In genomic region chr14:20702096-20702740, GRCm38 (mm10) we compare ENCODE assay signal across 8 mouse cellular contexts. TPM values are rescaled to one million over a fixed set of nuclear protein-coding genes. Genes with fewer than 3 reads are reported as not detected.
DNase-seq lines count a peak whose midpoint lies in the region; ATAC-seq and TF ChIP-seq lines count a peak whose summit lies in the region.

No protein-coding gene starts in this region.

- H3K4me1 ChIP-seq in erythroblast, embryonic 14.5 days (ENCODE audit: control insufficient read depth) = peaks cover 71% of the 10 kb centered on the region
- H3K4me1 ChIP-seq in thymus, adult 2 months (replicated peaks; ENCODE audit: control insufficient read depth, insufficient read depth, low read length) = no peaks in the 10 kb centered on the region
- peaks cover 38% of the 10 kb centered on the region for H3K4me1 ChIP-seq in liver, embryonic 11.5 days (replicated peaks; ENCODE audit: control insufficient read depth, insufficient read depth, low read length)

- TF ChIP-seq POLR2A in thymus, adult 2 months (IDR thresholded peaks at IDR 0.05; ENCODE audit: control insufficient read depth, extremely low read depth, insufficient read depth, low read length, poor library complexity) = no peak

- 14% methylated on average over 15 of the region's 15 CpGs for WGBS in thymus, adult 2 months
- 11% methylated on average over 15 of the region's 15 CpGs for WGBS in liver, embryonic 11.5 days

- no peak for ATAC-seq in erythroblast, adult 5-6 weeks (replicated peaks; ENCODE audit: low FRiP score, poor library complexity, severe bottlenecking)
- ATAC-seq in liver, embryonic 11.5 days (replicated peaks; ENCODE audit: low FRiP score) = peak; percentile 35; the same call in 1 of the 2 replicates

- H3K4me2 ChIP-seq in liver, embryonic 11.5 days = peak overlapping the region; percentile 87

- H3K27me3 ChIP-seq in erythroblast, embryonic 14.5 days (ENCODE audit: control insufficient read depth) = no peaks in the 10 kb centered on the region
- no peaks in the 10 kb centered on the region for H3K27me3 ChIP-seq in thymus, adult 2 months (ENCODE audit: control insufficient read depth, insufficient read depth, low read length)
- no peaks in the 10 kb centered on the region for H3K27me3 ChIP-seq in liver, embryonic 11.5 days (replicated peaks; ENCODE audit: control insufficient read depth, insufficient read depth, low read length)

- no peak for TF ChIP-seq CTCF in thymus, adult 2 months (IDR thresholded peaks at IDR 0.05; ENCODE audit: borderline replicate concordance, control insufficient read depth, extremely low read depth, insufficient read depth, low read length, poor library complexity)

- peak overlapping the region; percentile 95 for H3K9ac ChIP-seq in liver, embryonic 11.5 days (ENCODE audit: low read depth, low read length)

- peaks cover 45% of the 10 kb centered on the region for H3K36me3 ChIP-seq in erythroblast, embryonic 14.5 days (ENCODE audit: control insufficient read depth)
- H3K36me3 ChIP-seq in thymus, adult 2 months (ENCODE audit: control insufficient read depth, insufficient read depth, low read length) = no peaks in the 10 kb centered on the region
- H3K36me3 ChIP-seq in liver, embryonic 11.5 days (ENCODE audit: control insufficient read depth, insufficient read depth, low read length) = peaks cover 10% of the 10 kb centered on the region; the same call in 1 of the 2 replicates

- H3K9me3 ChIP-seq in erythroblast, embryonic 14.5 days (ENCODE audit: control insufficient read depth, low read length) = no peaks in the 10 kb centered on the region
- no peaks in the 10 kb centered on the region for H3K9me3 ChIP-seq in liver, embryonic 11.5 days (ENCODE audit: control insufficient read depth, low read length)

- peak overlapping the region; percentile 70 for H3K4me3 ChIP-seq in erythroblast, embryonic 14.5 days (replicated peaks)
- H3K4me3 ChIP-seq in thymus, adult 2 months (ENCODE audit: control insufficient read depth, insufficient read depth, low read length) = peak overlapping the region; percentile 95
- H3K4me3 ChIP-seq in liver, embryonic 11.5 days (ENCODE audit: low read depth, low read length) = peak overlapping the region; percentile 94

- no peak for DNase-seq in thymus, adult 2 months
- no peak for DNase-seq in thymus, adult 18-20 months
- no peak for DNase-seq in liver, embryonic 11.5 days (ENCODE audit: low spot score)
- DNase-seq in urinary bladder, postnatal 25 days (ENCODE audit: low spot score) = no peak
- no peak for DNase-seq in cerebellum, adult 8-10 months
- no peak for DNase-seq in cerebellum, adult 18-20 months

- H3K27ac ChIP-seq in thymus, adult 2 months (ENCODE audit: control insufficient read depth, insufficient read depth, low read length) = no peak overlapping the region
- H3K27ac ChIP-seq in liver, embryonic 11.5 days (ENCODE audit: low read depth, low read length) = peak overlapping the region; percentile 93; the same call in 1 of the 2 replicates

RNA-seq across cellular contexts. Expression of gene Chchd1, which starts 0.6 kb away (rescaled TPM):
- 0.43 and 0.77 TPM in 2 replicates for polyA plus RNA-seq in erythroblast, embryonic 14.5 days (2012)
- 9.6 and 27.1 TPM in 2 replicates for total RNA-seq in erythroblast, adult 5-6 weeks (2015; ENCODE audit: low replicate concordance)
- total RNA-seq in erythroblast, adult 5-6 weeks (2017; ENCODE audit: low replicate concordance) = 22.5 and 44.7 TPM in 2 replicates
- polyA plus RNA-seq in thymus, adult 2 months (2012; rRNA removed) = 33.5 and 39.5 TPM in 2 replicates
- polyA plus RNA-seq in liver, embryonic 11.5 days (2014; fragmentation: Nextera tagmentation; extraction: Ambion mirVana) = 247 and 250 TPM in 2 replicates

RNA-seq across cellular contexts. Expression of gene Zswim8, which starts 5.1 kb away (rescaled TPM):
- 6.1 and 6.7 TPM in 2 replicates for polyA plus RNA-seq in erythroblast, embryonic 14.5 days (2012)
- 17.8 and 32.3 TPM in 2 replicates for total RNA-seq in erythroblast, adult 5-6 weeks (2015; ENCODE audit: low replicate concordance)
- 10.1 and 16.3 TPM in 2 replicates for total RNA-seq in erythroblast, adult 5-6 weeks (2017; ENCODE audit: low replicate concordance)
- polyA plus RNA-seq in thymus, adult 2 months (2012; rRNA removed) = 296 and 301 TPM in 2 replicates
- 12.0 and 17.2 TPM in 2 replicates for polyA plus RNA-seq in liver, embryonic 11.5 days (2014; fragmentation: Nextera tagmentation; extraction: Ambion mirVana)

RNA-seq across cellular contexts. Expression of gene Fut11, which starts 7.5 kb away (rescaled TPM):
- 0.37 TPM in 2 replicates for polyA plus RNA-seq in erythroblast, embryonic 14.5 days (2012)
- total RNA-seq in erythroblast, adult 5-6 weeks (2015; ENCODE audit: low replicate concordance) = 2.5 and 9.2 TPM in 2 replicates
- total RNA-seq in erythroblast, adult 5-6 weeks (2017; ENCODE audit: low replicate concordance) = 1.5 and 1.7 TPM in 2 replicates
- polyA plus RNA-seq in thymus, adult 2 months (2012; rRNA removed) = 19.2 and 23.4 TPM in 2 replicates
- polyA plus RNA-seq in liver, embryonic 11.5 days (2014; fragmentation: Nextera tagmentation; extraction: Ambion mirVana) = 14.2 and 14.9 TPM in 2 replicates

RNA-seq across cellular contexts. Expression of gene Sec24c, which starts 28.1 kb away (rescaled TPM):
- 3.6 and 5.0 TPM in 2 replicates for polyA plus RNA-seq in erythroblast, embryonic 14.5 days (2012)
- 20.8 and 32.6 TPM in 2 replicates for total RNA-seq in erythroblast, adult 5-6 weeks (2015; ENCODE audit: low replicate concordance)
- 60.1 and 67.7 TPM in 2 replicates for total RNA-seq in erythroblast, adult 5-6 weeks (2017; ENCODE audit: low replicate concordance)
- 486 and 497 TPM in 2 replicates for polyA plus RNA-seq in thymus, adult 2 months (2012; rRNA removed)
- 85.5 and 99.0 TPM in 2 replicates for polyA plus RNA-seq in liver, embryonic 11.5 days (2014; fragmentation: Nextera tagmentation; extraction: Ambion mirVana)

RNA-seq across cellular contexts. Expression of gene Ndst2, which starts 32.1 kb away (rescaled TPM):
- polyA plus RNA-seq in erythroblast, embryonic 14.5 days (2012) = 0.80 and 1.5 TPM in 2 replicates
- total RNA-seq in erythroblast, adult 5-6 weeks (2015; ENCODE audit: low replicate concordance) = 69.8 and 80.1 TPM in 2 replicates
- total RNA-seq in erythroblast, adult 5-6 weeks (2017; ENCODE audit: low replicate concordance) = 25.0 and 32.7 TPM in 2 replicates
- 42.2 and 46.2 TPM in 2 replicates for polyA plus RNA-seq in thymus, adult 2 months (2012; rRNA removed)
- 32.6 and 34.5 TPM in 2 replicates for polyA plus RNA-seq in liver, embryonic 11.5 days (2014; fragmentation: Nextera tagmentation; extraction: Ambion mirVana)

Comparison
In these comparisons a context has a peak if more than half of its experiments do, and no peak if none do; other contexts are left out.
1. RNA of gene Chchd1, which starts 0.6 kb away (polyA plus RNA-seq): 247 to 250 TPM in liver, embryonic 11.5 days and 33.5 to 39.5 TPM in thymus, adult 2 months; 0.43 to 0.77 TPM in erythroblast, embryonic 14.5 days; every median in the first group is over 10 times any median in the second.
2. RNA of gene Zswim8, which starts 5.1 kb away (polyA plus RNA-seq): 296 to 301 TPM in thymus, adult 2 months; 12.0 to 17.2 TPM in liver, embryonic 11.5 days and 6.1 to 6.7 TPM in erythroblast, embryonic 14.5 days; every median in the first group is over 10 times any median in the second.
3. RNA of gene Fut11, which starts 7.5 kb away (polyA plus RNA-seq): 19.2 to 23.4 TPM in thymus, adult 2 months and 14.2 to 14.9 TPM in liver, embryonic 11.5 days; 0.37 TPM in erythroblast, embryonic 14.5 days; every median in the first group is over 10 times any median in the second.
4. Peak in every context shown above with its lines, with median percentiles within 50 percentile points of each other: H3K4me3 ChIP-seq.